Mouse (Mus musculus): ENCODE results near the gene Gm21992.

- TF ChIP-seq CTCF (conservative IDR thresholded peaks at IDR 0.05; ENCODE audit: insufficient read depth, insufficient read length, low read depth, low read length) (no peak), POLR2A (IDR thresholded peaks at IDR 0.05; ENCODE audit: low read depth, low read length) (no peak)
Observed at GRCm38 (mm10) chr19:4733052-4733451, 78.4 kb downstream of the Gm21992 start.

All from kidney, adult 2 months (tissue).